Mouse (Mus musculus) lung, adult 18-20 months (tissue): Measurements from ENCODE around the gene Creb3l4.

Experiments used
- DNase-seq, 2 experiments: peaks; one replicate each; pipeline ENCODE4 v3.0.0; 2022; ENCODE audit warnings: mixed read lengths in 2 of 2

Gene Creb3l4

DNA sequence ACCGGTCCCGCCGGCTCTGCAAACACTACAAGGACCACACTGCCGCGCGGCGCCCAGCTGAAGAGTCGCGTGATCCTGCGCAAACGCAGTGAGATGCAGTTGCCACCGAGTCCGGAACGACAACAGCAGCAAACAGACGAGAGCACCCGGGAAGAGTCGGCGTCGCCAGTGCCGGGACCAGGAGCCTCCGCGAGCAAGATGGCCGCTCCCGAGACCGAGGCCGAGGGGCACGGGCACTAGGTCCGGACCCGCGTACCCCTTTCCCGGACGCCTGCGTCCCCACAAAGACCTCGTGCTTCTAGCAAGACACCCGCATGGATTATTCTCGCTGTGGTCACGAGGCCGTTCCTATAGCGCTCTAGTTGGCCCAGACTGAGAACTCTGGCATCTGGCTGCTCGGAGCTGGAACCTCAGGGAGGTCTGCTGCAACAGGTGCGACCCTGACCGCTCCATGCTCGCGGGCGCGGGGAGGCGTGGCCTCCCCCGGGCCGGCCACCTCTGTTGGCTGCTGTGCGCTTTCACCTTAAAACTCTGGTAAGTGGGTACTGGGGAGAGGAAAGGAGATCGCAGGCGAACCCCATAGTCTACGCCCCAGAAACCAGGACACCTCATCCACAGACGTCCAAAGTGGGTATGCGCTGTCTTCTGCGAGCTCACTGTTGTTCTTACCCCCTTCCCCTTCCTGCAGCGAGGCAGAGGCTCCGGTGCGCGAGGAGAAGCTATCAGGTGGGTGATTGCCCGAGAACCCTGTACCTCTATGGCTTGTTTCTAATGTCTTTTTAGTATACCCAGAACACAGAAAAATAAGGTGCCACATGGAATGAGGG is 11.6 kb downstream of the Creb3l4 start, which contains the start of gene Jtb:
Jtb (plus strand) TSS at position 91 of the 827 bp plus-strand sequence.
- peak; percentile 96 for DNase-seq

GRCm38 (mm10) chr3:90231075-90231474 is 12.2 kb downstream of the Creb3l4 start:
- DNase-seq: no peak

- no peak for DNase-seq
Observed at GRCm38 (mm10) chr3:90224331-90224730, 19.0 kb downstream of the Creb3l4 start.

GRCm38 (mm10) chr3:90222941-90223340 is 20.4 kb downstream of the Creb3l4 start:
- no peak for DNase-seq

- DNase-seq: no peak
Observed at GRCm38 (mm10) chr3:90222455-90222854, 20.9 kb downstream of the Creb3l4 start.

DNA sequence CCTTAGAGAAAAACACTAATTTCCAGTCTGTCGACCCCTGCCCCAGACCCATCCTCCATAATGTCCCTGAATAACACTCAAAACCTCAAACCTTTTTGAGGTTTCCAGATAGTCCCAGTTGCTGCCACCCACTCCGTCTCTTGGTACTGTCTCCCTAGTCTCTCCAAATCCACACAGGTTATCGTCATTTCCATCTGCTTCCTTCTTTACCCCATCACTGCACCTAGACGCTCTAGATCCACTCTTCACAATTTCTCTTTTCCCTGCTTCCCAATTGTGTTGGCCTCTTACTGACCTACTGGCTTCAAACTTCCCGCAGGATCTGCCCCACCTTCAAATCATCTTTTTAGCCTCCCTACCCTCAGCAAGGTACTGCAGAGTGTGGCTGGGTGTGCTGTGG is 22.2 kb downstream of the Creb3l4 start:
- DNase-seq: no peak

GRCm38 (mm10) chr3:90220531-90220951 is 22.8 kb downstream of the Creb3l4 start:
- DNase-seq: peak; percentile 90 to 92

- DNase-seq: peak; percentile 53 to 60
Observed at GRCm38 (mm10) chr3:90220088-90220487, 23.2 kb downstream of the Creb3l4 start.

DNA sequence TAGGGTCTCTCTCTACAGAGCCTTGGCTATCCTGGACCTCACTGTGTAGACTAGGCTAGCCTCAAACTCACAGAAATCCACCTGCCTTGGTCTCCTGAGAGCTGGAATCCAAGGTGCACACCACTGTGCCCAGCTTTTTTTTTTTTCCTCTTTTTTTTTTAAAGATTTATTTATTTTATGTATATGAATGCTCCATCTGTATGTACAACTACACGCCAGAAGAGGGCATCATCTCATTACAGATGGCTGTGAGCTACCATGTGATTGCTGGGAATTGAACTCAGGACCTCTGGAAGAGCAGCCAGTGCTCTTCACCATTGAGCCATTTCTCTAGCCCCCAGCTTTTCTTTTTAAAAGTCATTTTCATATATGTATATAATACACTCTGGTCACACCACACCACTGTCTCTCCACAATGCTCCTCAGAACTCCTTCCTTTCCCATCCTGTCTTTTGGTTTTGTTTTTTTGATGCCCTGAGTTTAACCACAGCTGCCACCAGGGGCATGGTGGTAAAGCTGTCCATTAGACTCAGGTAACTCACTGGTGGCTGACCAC is 27.4 kb downstream of the Creb3l4 start:
- DNase-seq: no peak

DNA sequence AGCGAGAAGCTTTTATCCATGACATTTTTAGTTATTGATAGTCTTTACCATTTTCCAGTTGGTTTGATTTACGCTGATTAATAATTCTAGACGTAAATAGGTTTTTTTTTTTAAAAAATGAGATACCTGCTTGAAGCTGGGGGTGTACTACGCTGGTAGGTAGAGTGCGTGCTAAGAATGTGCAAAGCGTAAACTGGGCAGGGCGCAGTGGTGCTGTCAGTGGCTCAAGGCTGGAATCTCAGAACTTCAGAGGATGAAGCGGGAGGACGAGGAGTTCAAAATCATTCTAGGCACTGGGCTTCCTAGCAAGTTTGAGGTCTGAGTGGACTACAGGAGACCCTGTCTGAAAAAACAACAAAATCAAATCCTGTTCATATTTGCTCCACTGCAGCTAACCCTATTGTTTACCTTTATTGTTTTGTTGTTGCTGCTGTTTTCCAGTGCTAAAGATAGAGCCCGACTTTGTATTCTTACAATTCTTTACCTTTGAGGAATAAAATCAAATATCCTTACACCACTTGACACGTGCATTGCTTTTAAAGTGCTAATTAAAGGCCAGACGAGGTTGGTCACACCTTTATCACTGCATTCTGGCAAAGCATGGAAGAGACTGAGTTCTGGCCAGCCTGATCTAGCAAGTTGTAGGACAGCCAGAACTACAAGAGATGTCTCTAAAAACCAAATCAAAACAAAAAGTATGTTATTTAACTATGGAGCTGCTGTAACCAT is 29.2 kb downstream of the Creb3l4 start:
- DNase-seq: peak in 1 of 2 experiments; percentile 28

DNA sequence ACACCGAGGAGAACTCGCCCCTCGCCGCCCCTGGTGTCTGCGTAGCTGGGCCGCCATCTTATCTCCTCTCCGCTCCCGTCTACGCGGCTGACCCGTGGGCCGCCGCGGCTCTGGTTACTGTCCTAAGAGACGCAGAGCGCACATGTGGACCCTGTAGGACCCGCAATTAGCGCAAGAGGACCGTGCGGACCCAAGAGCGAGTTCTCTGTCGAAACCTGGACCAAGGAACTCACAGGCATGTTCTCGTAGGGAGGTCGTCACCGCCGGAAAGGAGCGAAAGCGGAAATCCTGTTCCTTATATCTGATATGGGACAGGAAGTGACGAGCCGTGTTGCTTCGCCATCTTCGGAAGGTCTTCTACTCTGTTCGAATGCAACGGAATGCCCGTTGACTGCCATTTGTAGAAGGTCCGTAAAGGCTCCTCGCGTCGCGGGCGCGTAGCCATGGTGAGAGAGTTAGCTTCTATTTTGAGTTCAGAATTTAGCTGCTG is 29.9 kb downstream of the Creb3l4 start, which contains the start of the genes Rps27 and Rab13:
Rps27 (minus strand) TSS at position 275 of the 490 bp plus-strand sequence.
Rab13 (plus strand) TSS at position 319 of the 490 bp plus-strand sequence.
- peak; percentile 93 to 94 for DNase-seq

- no peak for DNase-seq
Observed at GRCm38 (mm10) chr3:90212723-90213122, 30.6 kb downstream of the Creb3l4 start.

DNA sequence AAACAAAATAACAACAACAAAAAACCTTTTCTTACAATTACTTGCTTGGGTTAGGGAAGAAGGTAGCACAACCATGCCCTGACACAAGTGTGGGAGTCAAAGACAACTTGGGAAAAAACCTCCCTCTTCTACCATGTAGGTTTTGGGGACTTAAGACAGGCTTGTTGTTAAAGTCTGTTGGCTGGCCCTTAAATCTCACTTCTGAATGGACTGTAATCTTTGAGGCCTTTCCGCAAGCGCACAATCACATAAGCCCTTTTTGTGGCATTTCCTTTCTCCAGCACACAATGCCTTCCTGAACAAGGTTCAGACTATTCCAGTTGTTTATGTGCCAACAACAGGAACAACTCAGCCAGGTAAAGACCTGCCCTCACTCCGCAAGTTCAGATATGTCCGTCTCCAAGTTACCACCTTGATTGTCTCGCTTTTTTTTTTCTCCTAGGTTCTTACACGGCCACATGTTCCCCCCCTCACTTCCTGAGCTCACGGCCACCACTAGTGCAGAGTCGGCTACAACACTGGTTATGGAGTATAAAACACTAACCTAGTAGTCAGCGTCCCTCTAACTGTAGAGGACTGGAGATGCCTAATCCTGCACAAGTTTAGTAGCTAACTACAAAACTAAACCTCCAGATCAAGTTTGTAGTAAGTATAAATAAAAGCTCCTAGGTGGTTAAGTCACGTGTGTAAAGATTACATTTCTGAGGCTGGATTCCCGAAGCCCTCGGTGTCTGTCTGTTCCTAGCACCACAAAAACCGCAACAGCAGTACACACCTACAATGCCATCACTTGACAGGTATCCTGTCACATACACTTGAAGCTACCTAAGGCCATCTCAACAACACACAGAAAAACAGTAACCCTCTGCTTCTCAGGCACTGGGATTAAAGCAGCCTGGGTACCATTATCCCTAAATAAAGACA is 31.6 kb downstream of the Creb3l4 start:
- DNase-seq: no peak

DNA sequence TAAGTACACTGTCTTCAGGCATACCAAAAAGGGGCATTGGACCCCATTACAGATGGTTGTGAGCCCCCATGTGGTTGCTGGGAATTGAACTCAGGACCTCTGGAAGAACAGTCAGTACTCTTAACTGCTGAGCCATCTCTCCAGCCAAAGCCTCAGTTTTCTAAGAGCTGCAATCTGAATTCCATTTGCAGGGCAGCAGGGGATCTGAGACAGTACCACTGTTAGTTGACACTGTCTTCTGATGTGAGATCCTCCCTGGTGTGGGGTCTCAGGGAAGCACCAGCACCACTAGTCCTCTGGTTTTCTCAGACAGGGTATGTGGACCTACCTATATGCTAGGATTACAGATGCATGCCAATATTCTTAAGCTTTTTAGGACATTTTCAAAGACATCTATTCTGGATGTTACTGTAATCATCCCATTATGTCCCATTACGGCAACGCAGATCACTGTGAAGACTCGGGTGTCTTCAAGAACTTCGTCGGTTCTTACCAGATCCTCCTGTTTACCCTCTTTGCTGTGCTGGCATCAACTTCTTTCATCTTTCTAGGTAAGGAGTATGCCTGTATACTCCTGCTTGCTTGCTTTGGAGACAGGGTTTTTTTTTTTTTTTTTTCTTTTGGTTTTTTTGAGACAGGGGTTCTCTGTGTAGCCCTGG is 33.3 kb downstream of the Creb3l4 start:
- DNase-seq: no peak

DNA sequence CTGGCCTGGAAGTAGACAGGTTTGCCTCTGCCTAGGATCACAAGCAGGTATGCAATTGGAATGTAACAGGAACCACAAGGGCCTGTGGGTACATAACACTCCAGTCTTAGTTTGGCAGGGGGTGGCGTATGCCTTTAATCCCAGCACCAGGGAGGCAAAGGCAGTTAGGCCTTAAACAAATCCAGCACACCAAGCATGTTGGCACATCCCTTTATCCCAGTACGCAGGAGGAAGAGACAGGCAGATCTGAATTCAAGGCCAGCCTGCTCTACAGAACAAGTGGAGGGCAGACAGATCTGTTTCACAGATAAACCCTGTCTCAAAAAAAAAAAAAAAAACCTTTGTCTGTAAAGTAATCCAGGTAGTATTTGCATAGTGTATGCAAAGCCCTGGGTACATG is 34.6 kb downstream of the Creb3l4 start:
- peak; percentile 40 to 59 for DNase-seq

- no peak for DNase-seq
Observed at GRCm38 (mm10) chr3:90204582-90204981, 38.7 kb downstream of the Creb3l4 start.

- DNase-seq: no peak
Observed at GRCm38 (mm10) chr3:90203619-90204018, 39.7 kb downstream of the Creb3l4 start.

GRCm38 (mm10) chr3:90202884-90203283 is 40.4 kb downstream of the Creb3l4 start:
- DNase-seq: no peak

DNA sequence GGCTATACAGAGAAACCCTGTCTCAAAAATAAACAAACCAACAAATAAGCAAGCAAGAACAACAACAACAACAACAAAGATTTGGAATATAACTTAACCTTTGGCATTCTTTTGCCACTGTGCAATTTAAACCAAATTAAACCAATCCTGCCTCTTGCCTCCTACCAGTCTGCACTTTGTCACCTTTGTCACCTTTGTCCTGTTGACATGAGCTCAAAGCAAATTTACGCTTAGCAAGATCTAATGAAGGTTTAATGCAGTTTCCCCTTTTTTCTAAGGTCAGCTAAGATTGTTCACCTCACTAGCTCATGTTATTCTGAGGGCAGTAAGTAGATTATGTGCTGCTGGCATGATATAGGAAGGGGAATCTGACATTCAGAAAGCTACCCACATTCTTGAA is 45.8 kb downstream of the Creb3l4 start:
- DNase-seq: no peak

- DNase-seq: no peak
Observed at GRCm38 (mm10) chr3:90195644-90196043, 47.7 kb downstream of the Creb3l4 start.

DNA sequence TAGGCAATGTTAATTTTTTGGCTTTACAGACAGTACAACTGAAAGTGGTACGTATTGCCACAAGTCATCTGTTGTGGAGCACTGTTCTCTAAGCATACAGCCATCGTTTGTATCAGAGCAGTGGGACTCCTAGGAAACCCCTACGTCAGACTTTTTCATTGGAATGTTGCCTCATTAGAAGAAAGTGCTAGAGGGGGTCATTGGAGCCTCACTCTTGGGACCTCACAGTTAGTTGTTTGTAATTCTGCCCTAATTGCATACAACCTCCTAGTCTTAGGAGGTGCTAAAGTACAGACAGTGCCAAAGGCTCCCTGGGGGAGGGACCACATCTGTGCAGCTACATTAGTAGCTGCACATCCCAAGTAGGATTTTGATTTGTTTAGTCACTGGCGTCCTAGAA is 48.6 kb downstream of the Creb3l4 start:
- no peak for DNase-seq
